Mouse (Mus musculus): Measurements from ENCODE around the gene Hspa1a. TPM values are rescaled to one million over a fixed set of nuclear protein-coding genes. Genes with fewer than 3 reads are reported as not detected.
A peak's percentile ranks its signal among the peaks of the same experiment; 100 is the strongest.
"Not testable (repeated sequence)": the region's sequence is repeated elsewhere in the genome, so short reads cannot be mapped to it uniquely, and the experiment has no call there.

Hspa1a gene
- polyA plus RNA-seq (2016; fragmentation: Nextera tagmentation; extraction: Ambion mirVana), result 2.0 and 2.3 TPM in 2 replicates

- H3K9me3 ChIP-seq; H3K4me1 ChIP-seq; H3K27ac ChIP-seq; H3K36me3 ChIP-seq (replicated peaks): not testable (repeated sequence)
- Histone ChIP-seq H3K4me3 (replicated peaks) (peak within 1 kb of the TSS; percentile 38), H3K4me2 (peak within 1 kb of the TSS; percentile 71), H3K27me3 (peaks cover 37% of the 10 kb centered on the region), H3K9ac (peak within 1 kb of the TSS; percentile 27; the same call in 1 of the 2 replicates)
- WGBS, result 1% methylated on average over 27 of the region's 33 CpGs
- ATAC-seq (ENCODE audit: low FRiP score), result peak; percentile 95
Measured at GRCm38 (mm10) chr17:34972069-34972749, at the start of gene Hspa1a, which contains the start of gene Hspa1l. TSS of gene Hspa1a (minus strand) at chr17:34972156. TSS of gene Hspa1l (plus strand) at chr17:34972703.

- Histone ChIP-seq H3K9ac (no peak overlapping the region), H3K36me3 (replicated peaks) (peaks cover 12% of the 10 kb centered on the region)
- peak; percentile 76 for ATAC-seq (ENCODE audit: low FRiP score)
Measured at GRCm38 (mm10) chr17:35021163-35021808, 49.3 kb upstream of the Hspa1a start.

GRCm38 (mm10) chr17:35020551-35020950 lies 48.6 kb upstream of the Hspa1a start:
- 90% methylated on average over 8 of the region's 8 CpGs for WGBS
- Histone ChIP-seq H3K9me3 (no peaks in the 10 kb centered on the region), H3K4me1 (peaks cover 17% of the 10 kb centered on the region), H3K4me3 (replicated peaks) (no peak overlapping the region), H3K36me3 (replicated peaks) (peaks cover 19% of the 10 kb centered on the region), H3K27me3 (no peaks in the 10 kb centered on the region), H3K27ac (no peak overlapping the region), H3K9ac (no peak overlapping the region), H3K4me2 (no peak overlapping the region)
- no peak for ATAC-seq (ENCODE audit: low FRiP score)

More at GRCm38 (mm10) chr17:35021163-35021808, 49.3 kb upstream of the Hspa1a start:
- Histone ChIP-seq H3K4me2 (peak overlapping the region; percentile 37), H3K27ac (no peak overlapping the region; the same call in 1 of the 2 replicates), H3K9me3 (no peaks in the 10 kb centered on the region), H3K4me3 (replicated peaks) (0 out of 2 replicates have a peak overlapping the region, but pooled peaks have one; percentile 4), H3K27me3 (no peaks in the 10 kb centered on the region), H3K4me1 (peaks cover 20% of the 10 kb centered on the region)
- 6% methylated on average over 17 of the region's 17 CpGs for WGBS

GRCm38 (mm10) chr17:35019894-35020293 lies 47.9 kb upstream of the Hspa1a start:
- WGBS, result 82% methylated on average over 11 of the region's 11 CpGs
- Histone ChIP-seq H3K27ac (no peak overlapping the region), H3K36me3 (replicated peaks) (peaks cover 26% of the 10 kb centered on the region), H3K4me1 (peaks cover 17% of the 10 kb centered on the region), H3K4me3 (replicated peaks) (no peak overlapping the region), H3K9ac (no peak overlapping the region), H3K9me3 (no peaks in the 10 kb centered on the region), H3K27me3 (no peaks in the 10 kb centered on the region), H3K4me2 (no peak overlapping the region)
- no peak for ATAC-seq (ENCODE audit: low FRiP score)

- no peak overlapping the region for H3K9ac ChIP-seq
- 82% methylated on average over 3 of the region's 3 CpGs for WGBS
- no peak overlapping the region for H3K27ac ChIP-seq
- H3K4me3 ChIP-seq (replicated peaks), result no peak overlapping the region
- H3K9me3 ChIP-seq, result no peaks in the 10 kb centered on the region
- no peak for ATAC-seq (ENCODE audit: low FRiP score)
- H3K4me2 ChIP-seq, result no peak overlapping the region
- peaks cover 43% of the 10 kb centered on the region for H3K36me3 ChIP-seq (replicated peaks)
- no peaks in the 10 kb centered on the region for H3K27me3 ChIP-seq
- H3K4me1 ChIP-seq, result peaks cover 14% of the 10 kb centered on the region
Measured at GRCm38 (mm10) chr17:35018171-35018570, 46.2 kb upstream of the Hspa1a start.

- Histone ChIP-seq H3K4me3 (replicated peaks) (no peak overlapping the region), H3K36me3 (replicated peaks) (peaks cover 48% of the 10 kb centered on the region), H3K9me3 (no peaks in the 10 kb centered on the region), H3K4me2 (no peak overlapping the region), H3K4me1 (peaks cover 14% of the 10 kb centered on the region), H3K27ac (no peak overlapping the region), H3K9ac (no peak overlapping the region), H3K27me3 (no peaks in the 10 kb centered on the region)
- ATAC-seq (ENCODE audit: low FRiP score), result no peak
- WGBS, result 75% methylated on average over 14 of the region's 14 CpGs
Measured at GRCm38 (mm10) chr17:35017706-35018030, 45.7 kb upstream of the Hspa1a start.

- Histone ChIP-seq H3K9me3 (no peaks in the 10 kb centered on the region), H3K27me3 (no peaks in the 10 kb centered on the region), H3K4me1 (peaks cover 14% of the 10 kb centered on the region), H3K4me3 (replicated peaks) (no peak overlapping the region), H3K36me3 (replicated peaks) (peaks cover 54% of the 10 kb centered on the region), H3K4me2 (no peak overlapping the region), H3K9ac (no peak overlapping the region), H3K27ac (peak overlapping the region; percentile 46; the same call in 1 of the 2 replicates)
- no peak for ATAC-seq (ENCODE audit: low FRiP score)
- 79% methylated on average over 10 of the region's 10 CpGs for WGBS
Measured at GRCm38 (mm10) chr17:35016791-35017705, 45.1 kb upstream of the Hspa1a start.

- Histone ChIP-seq H3K36me3 (replicated peaks) (peaks cover 61% of the 10 kb centered on the region), H3K27ac (peak within 1 kb of the TSS; percentile 46; the same call in 1 of the 2 replicates), H3K4me2 (no peak within 1 kb of the TSS), H3K9me3 (no peaks in the 10 kb centered on the region), H3K27me3 (no peaks in the 10 kb centered on the region), H3K9ac (no peak within 1 kb of the TSS), H3K4me1 (peaks cover 8% of the 10 kb centered on the region), H3K4me3 (replicated peaks) (0 out of 2 replicates have a peak within 1 kb of the TSS, but pooled peaks have one; percentile 0)
- peak; percentile 31; the same call in 1 of the 2 replicates for ATAC-seq (ENCODE audit: low FRiP score)
- WGBS, result 62% methylated on average over 12 of the region's 12 CpGs
Measured at GRCm38 (mm10) chr17:35016376-35016775, 44.4 kb upstream of the Hspa1a start, which contains the start of gene Vwa7. TSS of gene Vwa7 (plus strand) at chr17:35016579.

GRCm38 (mm10) chr17:35015296-35015695 lies 43.3 kb upstream of the Hspa1a start:
- Histone ChIP-seq H3K4me1 (0 out of 2 replicates have a peak, but pooled peaks cover 2% of the 10 kb centered on the region), H3K36me3 (replicated peaks) (peaks cover 72% of the 10 kb centered on the region), H3K4me2 (no peak overlapping the region), H3K9ac (no peak overlapping the region), H3K27me3 (no peaks in the 10 kb centered on the region), H3K27ac (no peak overlapping the region), H3K4me3 (replicated peaks) (no peak overlapping the region), H3K9me3 (no peaks in the 10 kb centered on the region)
- no peak for ATAC-seq (ENCODE audit: low FRiP score)
- WGBS, result 92% methylated on average over 16 of the region's 16 CpGs

GRCm38 (mm10) chr17:35013221-35013620 lies 41.3 kb upstream of the Hspa1a start:
- H3K9ac ChIP-seq, result no peak overlapping the region
- H3K4me1 ChIP-seq, result 0 out of 2 replicates have a peak, but pooled peaks cover 2% of the 10 kb centered on the region
- no peaks in the 10 kb centered on the region for H3K9me3 ChIP-seq
- WGBS, result 87% methylated on average over 6 of the region's 6 CpGs
- H3K27me3 ChIP-seq, result no peaks in the 10 kb centered on the region
- peaks cover 91% of the 10 kb centered on the region for H3K36me3 ChIP-seq (replicated peaks)
- no peak overlapping the region for H3K4me3 ChIP-seq (replicated peaks)
- H3K4me2 ChIP-seq, result no peak overlapping the region
- no peak overlapping the region for H3K27ac ChIP-seq
- no peak for ATAC-seq (ENCODE audit: low FRiP score)

- H3K9me3 ChIP-seq, result no peaks in the 10 kb centered on the region
- no peak overlapping the region for H3K4me3 ChIP-seq (replicated peaks)
- no peak overlapping the region for H3K4me2 ChIP-seq
- no peak for ATAC-seq (ENCODE audit: low FRiP score)
- H3K27ac ChIP-seq, result no peak overlapping the region
- WGBS, result 89% methylated on average over 13 of the region's 13 CpGs
- no peak overlapping the region for H3K9ac ChIP-seq
- no peaks in the 10 kb centered on the region for H3K27me3 ChIP-seq
- peaks cover 98% of the 10 kb centered on the region for H3K36me3 ChIP-seq (replicated peaks)
- H3K4me1 ChIP-seq, result 0 out of 2 replicates have a peak, but pooled peaks cover 2% of the 10 kb centered on the region
Measured at GRCm38 (mm10) chr17:35012430-35012829, 40.5 kb upstream of the Hspa1a start.

- 94% methylated on average over 8 of the region's 8 CpGs for WGBS
- H3K27me3 ChIP-seq, result no peaks in the 10 kb centered on the region
- no peak for ATAC-seq (ENCODE audit: low FRiP score)
- no peak overlapping the region for H3K4me2 ChIP-seq
- H3K9me3 ChIP-seq, result no peaks in the 10 kb centered on the region
- H3K36me3 ChIP-seq (replicated peaks), result peaks cover 97% of the 10 kb centered on the region
- no peak overlapping the region for H3K27ac ChIP-seq
- no peak overlapping the region for H3K4me3 ChIP-seq (replicated peaks)
- 0 out of 2 replicates have a peak, but pooled peaks cover 2% of the 10 kb centered on the region for H3K4me1 ChIP-seq
- no peak overlapping the region for H3K9ac ChIP-seq
Measured at GRCm38 (mm10) chr17:35011440-35011839, 39.5 kb upstream of the Hspa1a start.
